Comparison of ENCODE assay signal across 7 mouse cellular contexts in genomic region chr10:18602030-18602429, GRCm38 (mm10). TPM values are rescaled to one million over a fixed set of nuclear protein-coding genes. Genes with fewer than 3 reads are reported as not detected.
DNase-seq lines count a peak whose midpoint lies in the region; ATAC-seq lines count a peak whose summit lies in the region.

No protein-coding gene starts in this region.

- intact Hi-C loops in heart, postnatal 14 days (cut with DNase I), result loop anchor here (5.0 to 10.0 kb wide), 3 partner anchors 40 to 367 kb away; partner anchors contain the start of gene Ccdc28a

- H3K4me3 ChIP-seq in embryonic facial prominence, embryonic 10.5 days, result no peak overlapping the region

- peak; percentile 63; the same call in 1 of the 2 replicates for ATAC-seq in megakaryocyte, adult 5-6 weeks (ENCODE audit: poor library complexity, severe bottlenecking)

- H3K27ac ChIP-seq in embryonic facial prominence, embryonic 10.5 days (replicated peaks), result no peak overlapping the region

- 21% methylated on average over 4 of the region's 4 CpGs for WGBS in embryonic facial prominence, embryonic 10.5 days

- H3K27me3 ChIP-seq in embryonic facial prominence, embryonic 10.5 days (replicated peaks; ENCODE audit: low read depth, poor library complexity, severe bottlenecking), result no peaks in the 10 kb centered on the region

- no peaks in the 10 kb centered on the region for H3K36me3 ChIP-seq in embryonic facial prominence, embryonic 10.5 days (replicated peaks)

- peak; percentile 8 for DNase-seq in MEL-GATA-1-ER (ENCODE audit: extremely low read depth, low read depth)
- peak; percentile 78 to 79 for DNase-seq in adrenal gland, postnatal 36 days
- peak; percentile 72 for DNase-seq in embryonic facial prominence, embryonic 10.5 days (ENCODE audit: low spot score)
- DNase-seq in heart, postnatal 14 days, result peak; percentile 69 to 80
- DNase-seq in layer of hippocampus, postnatal 14 days (ENCODE audit: low spot score in 2 of 2), result peak; percentile 77 to 82
- DNase-seq in right cerebral cortex, postnatal 36 days (ENCODE audit: low spot score in 2 of 2), result peak; percentile 49 to 60

- no peaks in the 10 kb centered on the region for H3K9me3 ChIP-seq in embryonic facial prominence, embryonic 10.5 days

- peaks cover 4% of the 10 kb centered on the region; the same call in 1 of the 2 replicates for H3K4me1 ChIP-seq in embryonic facial prominence, embryonic 10.5 days

RNA-seq across cellular contexts. Expression of gene Hebp2, which starts 56.2 kb away (rescaled TPM):
- total RNA-seq in adrenal gland, postnatal 36 days (2021), result 1 to 10 TPM; 3.6 to 4.5 TPM
- 15.5 and 16.0 TPM in 2 replicates for polyA plus RNA-seq in embryonic facial prominence, embryonic 10.5 days (2016; fragmentation: Nextera tagmentation; extraction: Ambion mirVana)
- total RNA-seq in heart, postnatal 14 days (2021), result 1 to 10 TPM; 1.6 to 1.7 TPM
- 1 to 10 TPM; 3.9 to 4.0 TPM for total RNA-seq in layer of hippocampus, postnatal 14 days (2021)
- total RNA-seq in megakaryocyte, adult 5-6 weeks (2015), result 0.09 TPM in 1 of 2 replicates, not detected in the other
- not detected in 2 replicates for total RNA-seq in megakaryocyte, adult 5-6 weeks (2017)

Comparison
In these comparisons a context has a peak if more than half of its experiments do, and no peak if none do; other contexts are left out.
1. DNase-seq: peak in every context shown above with its lines; median percentile 80 in layer of hippocampus, postnatal 14 days; 78 in adrenal gland, postnatal 36 days; 74 in heart, postnatal 14 days; 72 in embryonic facial prominence, embryonic 10.5 days; 54 in right cerebral cortex, postnatal 36 days; 8 in MEL-GATA-1-ER.